In the genomic region with DNA sequence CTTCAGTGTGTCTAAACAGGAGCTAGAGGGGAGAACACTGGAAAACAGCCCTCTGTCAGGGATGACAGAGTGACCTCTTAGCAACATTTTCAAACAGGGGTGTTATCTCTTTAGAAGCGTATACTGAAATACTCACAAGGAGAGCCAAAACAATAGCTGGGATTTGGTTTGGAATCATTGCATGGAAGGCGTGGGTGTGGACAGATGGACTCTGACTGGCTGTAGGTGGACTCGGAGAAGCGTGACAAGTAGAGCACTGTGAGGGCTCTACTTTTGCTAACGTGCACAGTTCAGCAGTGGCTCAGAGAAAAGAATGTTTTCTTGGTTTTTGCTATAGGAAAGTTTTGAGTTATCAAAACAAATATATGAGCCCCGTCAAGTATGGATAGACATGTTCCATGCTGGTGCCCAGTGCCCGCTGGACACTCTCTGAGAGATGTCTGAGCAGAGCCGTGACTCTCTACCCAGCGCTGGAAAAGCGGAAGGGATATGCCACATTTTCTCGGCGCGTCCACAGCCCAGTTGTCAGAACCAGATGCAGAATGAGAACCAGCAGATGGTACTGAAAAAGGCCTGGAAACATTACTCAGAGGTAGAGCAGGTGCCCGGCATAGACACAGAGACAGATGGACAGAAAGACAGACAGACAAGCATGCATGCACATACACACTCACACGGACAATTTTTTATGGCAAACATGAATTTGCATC, we compare ENCODE assay signal across 11 mouse cellular contexts.
DNase-seq lines count a peak whose midpoint lies in the region; ATAC-seq and TF ChIP-seq lines count a peak whose summit lies in the region.
"Had no signal": no experiment of that assay in that cellular context is flagged by ENCODE, and none has a peak within 500 bp of the region (broad histone marks: within the 10 kb centered on the region; RNA-seq: fewer than 3 reads in every experiment).

No protein-coding gene starts in this region.

- peak; percentile 13 for DNase-seq in gastrocnemius, adult 2 months
- DNase-seq in gastrocnemius, postnatal 10 days = no peak
- DNase-seq in lung, embryonic 14.5 days = peak; percentile 24
- no peak for DNase-seq in lung, postnatal 14 days
- DNase-seq in embryonic facial prominence, embryonic 14.5 days (ENCODE audit: low spot score) = no peak
- no peak for DNase-seq in adrenal gland, postnatal 25 days
- DNase-seq in heart, postnatal 10 days = no peak
- DNase-seq: kidney, postnatal 14 days; liver, postnatal 0 days had no signal

- no peak for ATAC-seq in lung, embryonic 14.5 days (ENCODE audit: insufficient read depth)
- no peak for ATAC-seq in embryonic facial prominence, embryonic 14.5 days (ENCODE audit: low read depth)
- ATAC-seq in limb, embryonic 13.5 days (ENCODE audit: low FRiP score, low read depth) = no peak
- ATAC-seq: liver, postnatal 0 days had no signal

- intact Hi-C loops in gastrocnemius, adult 2 months (cut with DNase I) = no loop called here
- intact Hi-C loops in heart, postnatal 10 days (cut with DNase I) = loop anchor here (5.0 kb wide), 1 partner anchor 133 kb away; no protein-coding TSS in a partner anchor

- H3K27ac ChIP-seq in gastrocnemius, adult 2 months = peak overlapping the region; percentile 69
- no peak overlapping the region for H3K27ac ChIP-seq in lung, embryonic 14.5 days (ENCODE audit: low read depth)
- H3K27ac ChIP-seq in embryonic facial prominence, embryonic 14.5 days (replicated peaks; ENCODE audit: low read depth, low read length) = no peak overlapping the region
- no peak overlapping the region for H3K27ac ChIP-seq in limb, embryonic 13.5 days
- H3K27ac ChIP-seq: embryonic facial prominence, embryonic 15.5 days had no signal

- TF ChIP-seq CTCF in gastrocnemius, adult 2 months (IDR thresholded peaks at IDR 0.05) = no peak
- TF ChIP-seq CTCF in lung, embryonic 14.5 days (IDR thresholded peaks at IDR 0.05; ENCODE audit: low read depth) = no peak

- H3K4me2 ChIP-seq in lung, embryonic 14.5 days = peak overlapping the region; percentile 50
- peak overlapping the region; percentile 31; the same call in 1 of the 2 replicates for H3K4me2 ChIP-seq in embryonic facial prominence, embryonic 14.5 days (ENCODE audit: low read depth, low read length)
- peak overlapping the region; percentile 30; the same call in 1 of the 2 replicates for H3K4me2 ChIP-seq in limb, embryonic 13.5 days (replicated peaks)

- no peaks in the 10 kb centered on the region for H3K27me3 ChIP-seq in lung, embryonic 14.5 days (ENCODE audit: insufficient read depth, low read length)
- no peaks in the 10 kb centered on the region for H3K27me3 ChIP-seq in embryonic facial prominence, embryonic 14.5 days (replicated peaks; ENCODE audit: control insufficient read depth, insufficient read depth, low read length)
- peaks cover 70% of the 10 kb centered on the region for H3K27me3 ChIP-seq in limb, embryonic 13.5 days
- H3K27me3 ChIP-seq: embryonic facial prominence, embryonic 15.5 days had no signal

- peaks cover 5% of the 10 kb centered on the region; the same call in 1 of the 2 replicates for H3K4me1 ChIP-seq in lung, embryonic 14.5 days (ENCODE audit: insufficient read depth)
- peaks cover 26% of the 10 kb centered on the region for H3K4me1 ChIP-seq in embryonic facial prominence, embryonic 14.5 days (ENCODE audit: control insufficient read depth, insufficient read depth, low read length)
- peaks cover 67% of the 10 kb centered on the region for H3K4me1 ChIP-seq in limb, embryonic 13.5 days

- H3K9me3 ChIP-seq in lung, embryonic 14.5 days (ENCODE audit: low read depth, low read length) = no peaks in the 10 kb centered on the region
- H3K9me3 ChIP-seq in embryonic facial prominence, embryonic 14.5 days (ENCODE audit: control insufficient read depth, low read length) = no peaks in the 10 kb centered on the region
- H3K9me3 ChIP-seq in limb, embryonic 13.5 days = no peaks in the 10 kb centered on the region
- H3K9me3 ChIP-seq: embryonic facial prominence, embryonic 15.5 days had no signal

- H3K4me3 ChIP-seq in gastrocnemius, adult 2 months = peak overlapping the region; percentile 58
- H3K4me3 ChIP-seq in lung, embryonic 14.5 days (ENCODE audit: low read depth, low read length) = no peak overlapping the region
- H3K4me3 ChIP-seq in embryonic facial prominence, embryonic 14.5 days (ENCODE audit: low read depth, low read length) = no peak overlapping the region
- no peak overlapping the region for H3K4me3 ChIP-seq in limb, embryonic 13.5 days
- H3K4me3 ChIP-seq: embryonic facial prominence, embryonic 15.5 days had no signal

- no peak overlapping the region for H3K9ac ChIP-seq in lung, embryonic 14.5 days
- no peak overlapping the region for H3K9ac ChIP-seq in embryonic facial prominence, embryonic 14.5 days (ENCODE audit: low read depth, low read length)
- H3K9ac ChIP-seq in limb, embryonic 13.5 days = no peak overlapping the region
- H3K9ac ChIP-seq: embryonic facial prominence, embryonic 15.5 days; liver, postnatal 0 days had no signal

- 62% methylated on average over 15 of the region's 15 CpGs for WGBS in lung, embryonic 14.5 days
- 72% methylated on average over 15 of the region's 15 CpGs for WGBS in embryonic facial prominence, embryonic 14.5 days
- WGBS in limb, embryonic 13.5 days = 80% methylated on average over 15 of the region's 15 CpGs

- no peaks in the 10 kb centered on the region for H3K36me3 ChIP-seq in lung, embryonic 14.5 days (ENCODE audit: insufficient read depth)
- no peaks in the 10 kb centered on the region for H3K36me3 ChIP-seq in embryonic facial prominence, embryonic 14.5 days (ENCODE audit: control insufficient read depth, insufficient read depth, low read length)
- H3K36me3 ChIP-seq in limb, embryonic 13.5 days = no peaks in the 10 kb centered on the region
- H3K36me3 ChIP-seq: embryonic facial prominence, embryonic 15.5 days had no signal

Comparison
In these comparisons a context has a peak if more than half of its experiments do, and no peak if none do; other contexts are left out.
1. DNase-seq: peak in gastrocnemius, adult 2 months (single experiment) and lung, embryonic 14.5 days (single experiment); none in gastrocnemius, postnatal 10 days (single experiment), lung, postnatal 14 days (single experiment), embryonic facial prominence, embryonic 14.5 days (single experiment), adrenal gland, postnatal 25 days (single experiment) and heart, postnatal 10 days (0 of 2).
2. Peak in every context shown above with its lines, with median percentiles within 50 percentile points of each other: H3K4me2 ChIP-seq.